Mouse (Mus musculus) CH12.LX (cell line): ENCODE data around the gene Hip1r. TPM values are rescaled to one million over a fixed set of nuclear protein-coding genes. Genes with fewer than 3 reads are reported as not detected.

Experiments used
- DNase-seq: peaks from one replicate; pipeline ENCODE4 v3.0.0-alpha.2; 2013; ENCODE audit errors: extremely low read depth
- H3K27ac ChIP-seq: 2 replicates; pipeline ENCODE4 v1.5.1; 2012; ENCODE audit warnings: low read depth, mild to moderate bottlenecking, control low read depth, moderate library complexity; ENCODE audit not compliant: insufficient read depth
- H3K27me3 ChIP-seq: replicated peaks from 2 replicates; pipeline ENCODE3; 2012; ENCODE audit warnings: inconsistent platforms
- H3K36me3 ChIP-seq, 2 experiments: replicated peaks in 1 of 2; 2 replicates each; pipeline versions ENCODE3 to v1.6.1; 2012; ENCODE audit warnings: inconsistent platforms in 1 of 2, low read length in 1 of 2, mild to moderate bottlenecking in 1 of 2, mixed read lengths in 1 of 2, moderate library complexity in 1 of 2; ENCODE audit not compliant: control insufficient read depth in 1 of 2, insufficient read depth in 1 of 2
- H3K4me1 ChIP-seq, 2 experiments: 2 replicates each; pipeline ENCODE4 v1.6.1; 2012; ENCODE audit warnings: inconsistent platforms in 1 of 2, moderate library complexity in 1 of 2; ENCODE audit not compliant: insufficient read depth in 2 of 2, control insufficient read depth in 1 of 2
- H3K4me2 ChIP-seq: 2 replicates; pipeline ENCODE4 v1.6.1; 2012; ENCODE audit warnings: low read depth, mild to moderate bottlenecking, control low read depth; ENCODE audit not compliant: poor library complexity, insufficient read depth, severe bottlenecking
- H3K4me3 ChIP-seq, 3 experiments: fragments of 150-350 bp in 1 of 3; sonication (generic) in 1 of 3; replicated peaks in 1 of 3; 2 replicates each; pipeline versions ENCODE3 to v1.5.1; 2011 to 2012; ENCODE audit warnings: low read depth in 2 of 3, low read length in 2 of 3, mild to moderate bottlenecking in 2 of 3, moderate library complexity in 2 of 3, control low read depth in 1 of 3, improper control_type of control experiment in 1 of 3, inconsistent platforms in 1 of 3, mixed read lengths in 1 of 3; ENCODE audit not compliant: poor library complexity in 1 of 3
- H3K79me2 ChIP-seq: replicated peaks from 2 replicates; pipeline ENCODE4 v1.6.1; 2012; ENCODE audit warnings: mild to moderate bottlenecking, moderate library complexity; ENCODE audit not compliant: control insufficient read depth, poor library complexity, insufficient read depth, severe bottlenecking; ENCODE audit errors: extremely low read depth
- H3K9ac ChIP-seq: 2 replicates; pipeline ENCODE4 v1.6.1; 2012; ENCODE audit warnings: low read depth, mild to moderate bottlenecking, control low read depth, moderate library complexity; ENCODE audit not compliant: insufficient read depth
- H3K9me3 ChIP-seq: replicated peaks from 2 replicates; pipeline ENCODE3; 2012; ENCODE audit warnings: low read length, inconsistent platforms, mixed read lengths
- BHLHE40 ChIP-seq: IDR thresholded peaks from 2 replicates; pipeline ENCODE4 v1.6.1; 2011; ENCODE audit warnings: mild to moderate bottlenecking, low read depth, low read length, improper control_type of control experiment
- CHD1 ChIP-seq: IDR thresholded peaks from 2 replicates; pipeline ENCODE4 v1.6.1; 2012; ENCODE audit warnings: low read depth, low read length, improper control_type of control experiment, inconsistent platforms
- CHD2 ChIP-seq: IDR thresholded peaks from 2 replicates; pipeline ENCODE4 v1.6.1; 2011; ENCODE audit warnings: low read length, improper control_type of control experiment
- CTCF ChIP-seq, 2 experiments: IDR thresholded peaks in 1 of 2; conservative IDR thresholded peaks in 1 of 2; 2 replicates each; pipeline ENCODE4 v1.5.1; 2011 to 2012; ENCODE audit warnings: low read depth in 2 of 2, low read length in 2 of 2, improper control_type of control experiment in 1 of 2, inconsistent platforms in 1 of 2, mild to moderate bottlenecking in 1 of 2, moderate library complexity in 1 of 2
- E2F4 ChIP-seq: IDR thresholded peaks from 2 replicates; pipeline ENCODE4 v1.6.1; 2011; ENCODE audit warnings: low read depth, low read length, improper control_type of control experiment; ENCODE audit not compliant: insufficient replicate concordance
- ELF1 ChIP-seq: IDR thresholded peaks from 2 replicates; pipeline ENCODE4 v1.6.1; 2014; ENCODE audit warnings: low read depth, mild to moderate bottlenecking, inconsistent platforms, low read length, improper control_type of control experiment
- EP300 ChIP-seq: IDR thresholded peaks from 2 replicates; pipeline ENCODE4 v1.6.1; 2011; ENCODE audit warnings: low read length, improper control_type of control experiment
- GABPA ChIP-seq: IDR thresholded peaks from 2 replicates; pipeline ENCODE4 v1.6.1; 2012; ENCODE audit warnings: low read depth, low read length, improper control_type of control experiment, inconsistent platforms; ENCODE audit not compliant: insufficient replicate concordance
- JUN ChIP-seq: IDR thresholded peaks from 2 replicates; pipeline ENCODE4 v1.6.1; 2011; ENCODE audit warnings: low read depth, mild to moderate bottlenecking, low read length, improper control_type of control experiment, moderate library complexity; ENCODE audit not compliant: insufficient read depth
- JUND ChIP-seq: conservative IDR thresholded peaks from 2 replicates; pipeline ENCODE4 v1.6.1; 2011; ENCODE audit warnings: low read depth, low read length, improper control_type of control experiment
- MAFK ChIP-seq: IDR thresholded peaks from 2 replicates; pipeline ENCODE4 v1.6.1; 2011; ENCODE audit warnings: low read length, improper control_type of control experiment; ENCODE audit not compliant: insufficient replicate concordance
- MAZ ChIP-seq: IDR thresholded peaks from 2 replicates; pipeline ENCODE4 v1.6.1; 2012; ENCODE audit warnings: low read depth, mild to moderate bottlenecking, inconsistent platforms, low read length, improper control_type of control experiment, moderate library complexity
- MEF2A ChIP-seq: IDR thresholded peaks from 2 replicates; pipeline ENCODE4 v1.6.1; 2014; ENCODE audit warnings: low read depth, mild to moderate bottlenecking, inconsistent platforms, low read length, improper control_type of control experiment, borderline replicate concordance
- MXI1 ChIP-seq: IDR thresholded peaks from 2 replicates; pipeline ENCODE4 v1.6.1; 2011; ENCODE audit warnings: mild to moderate bottlenecking, low read depth, low read length, improper control_type of control experiment
- MYC ChIP-seq: IDR thresholded peaks from 2 replicates; pipeline ENCODE4 v1.6.1; 2011; ENCODE audit warnings: low read depth, mild to moderate bottlenecking, improper control_type of control experiment, low read length
- NELFE ChIP-seq: IDR thresholded peaks from 2 replicates; pipeline ENCODE4 v1.6.1; 2011; ENCODE audit warnings: low read depth, low read length, improper control_type of control experiment
- NRF1 ChIP-seq: IDR thresholded peaks from 2 replicates; pipeline ENCODE4 v1.6.1; 2014; ENCODE audit warnings: low read depth, mild to moderate bottlenecking, inconsistent platforms, low read length, improper control_type of control experiment, moderate library complexity
- PAX5 ChIP-seq: IDR thresholded peaks from 2 replicates; pipeline ENCODE4 v1.6.1; 2012; ENCODE audit warnings: low read length, inconsistent platforms, mixed read lengths
- POLR2AphosphoS2 ChIP-seq: IDR thresholded peaks from 2 replicates; pipeline ENCODE4 v1.6.1; 2011; ENCODE audit warnings: low read depth, low read length, improper control_type of control experiment
- RAD21 ChIP-seq: IDR thresholded peaks from 2 replicates; pipeline ENCODE4 v1.6.1; 2011; ENCODE audit warnings: low read depth, mild to moderate bottlenecking, low read length, improper control_type of control experiment, moderate library complexity
- SIN3A ChIP-seq: IDR thresholded peaks from 2 replicates; pipeline ENCODE4 v1.6.1; 2012; ENCODE audit warnings: low read length, improper control_type of control experiment, inconsistent platforms
- TBP ChIP-seq: conservative IDR thresholded peaks from 2 replicates; pipeline ENCODE4 v1.6.1; 2011; ENCODE audit warnings: low read depth, low read length, improper control_type of control experiment
- TCF12 ChIP-seq: IDR thresholded peaks from 2 replicates; pipeline ENCODE4 v1.6.1; 2014; ENCODE audit warnings: low read depth, mild to moderate bottlenecking, inconsistent platforms, low read length, improper control_type of control experiment
- UBTF ChIP-seq: IDR thresholded peaks from 2 replicates; pipeline ENCODE4 v1.6.1; 2012; ENCODE audit warnings: low read depth, mild to moderate bottlenecking, inconsistent platforms, low read length, improper control_type of control experiment, moderate library complexity
- USF2 ChIP-seq: conservative IDR thresholded peaks from 2 replicates; pipeline ENCODE4 v1.6.1; 2011; ENCODE audit warnings: low read depth, low read length, improper control_type of control experiment
- ZC3H11A ChIP-seq: IDR thresholded peaks from 2 replicates; pipeline ENCODE4 v1.6.1; 2012; ENCODE audit warnings: low read depth, mild to moderate bottlenecking, inconsistent platforms, low read length, improper control_type of control experiment
- ZKSCAN1 ChIP-seq: IDR thresholded peaks from 2 replicates; pipeline ENCODE4 v1.6.1; 2012; ENCODE audit warnings: low read depth, inconsistent platforms, low read length, improper control_type of control experiment, borderline replicate concordance
- dilution Hi-C: fragments of 300-500 bp; cut with MboI; formaldehyde crosslinking; loops from 2 replicates; pipeline ENCODE4 v1.14.3; 2020; ENCODE audit warnings: low sequenced_read_pairs; ENCODE audit not compliant: extremely low pct_unique_long_range_greater_than_20kb, extremely low pct_ligation_motif_present
- in situ Hi-C: fragments of 300-500 bp; cut with MboI; formaldehyde crosslinking; loops from 3 replicates; pipeline ENCODE4 v1.14.3; 2019; ENCODE audit warnings: low sequenced_read_pairs, low pct_ligation_motif_present, low pct_unique_long_range_greater_than_20kb, mixed read lengths
- polyA plus RNA-seq: library from polyadenylated mRNA; unstranded; fragments of >175 nt; gene quantifications from 2 replicates; pipeline ENCODE4 v1.2.1, GENCODE M21; 2012; ENCODE audit warnings: low read depth; ENCODE audit not compliant: insufficient read length
- total RNA-seq, 2 experiments: library from RNA; depleted of rRNA; stranded (reverse); fragments of 300-350 nt in 1 of 2; fragments of >200 nt in 1 of 2; gene quantifications; 2 replicates each; pipeline ENCODE4 v1.2.3; 2012 to 2014

Gene Hip1r
- total and polyA plus RNA-seq, 3 experiments, result 26.1 to 49.8 (median 44.7) TPM

DNA sequence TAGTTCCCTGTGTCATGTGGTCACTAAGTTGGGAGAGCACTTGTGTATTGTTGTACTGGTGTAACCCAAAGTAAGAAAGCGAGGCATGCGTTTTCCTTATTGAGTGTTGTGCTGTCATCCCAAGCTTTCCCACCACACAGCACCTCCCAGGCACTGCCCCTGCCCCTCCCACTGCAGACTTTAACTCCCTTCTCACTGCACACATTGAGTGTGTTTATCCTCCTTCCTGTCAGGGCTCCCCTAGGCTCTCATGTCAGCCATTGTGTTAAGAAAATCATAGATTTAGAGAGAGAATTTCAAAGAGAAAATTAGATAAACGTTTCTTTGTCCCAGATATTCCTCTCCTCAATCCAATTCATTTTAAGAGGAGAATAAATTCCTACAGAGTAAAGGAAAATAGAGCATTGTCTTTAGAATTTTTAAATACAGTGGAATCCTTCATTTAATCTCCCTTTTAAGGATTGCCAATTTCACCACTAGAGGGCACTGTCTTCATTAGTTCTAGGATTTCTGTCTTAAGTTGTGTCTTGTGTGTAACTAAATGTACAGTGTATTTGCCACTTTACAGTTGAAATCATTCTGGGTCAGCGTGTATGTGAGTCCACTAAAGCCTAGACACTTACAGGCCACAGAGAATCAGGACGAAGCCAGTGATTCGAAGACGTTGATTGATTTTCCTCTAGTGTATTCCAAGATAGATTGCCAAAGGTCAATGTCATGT lies 26.2 kb upstream of the Hip1r start (continued):
- no peak for TF ChIP-seq MXI1

DNA sequence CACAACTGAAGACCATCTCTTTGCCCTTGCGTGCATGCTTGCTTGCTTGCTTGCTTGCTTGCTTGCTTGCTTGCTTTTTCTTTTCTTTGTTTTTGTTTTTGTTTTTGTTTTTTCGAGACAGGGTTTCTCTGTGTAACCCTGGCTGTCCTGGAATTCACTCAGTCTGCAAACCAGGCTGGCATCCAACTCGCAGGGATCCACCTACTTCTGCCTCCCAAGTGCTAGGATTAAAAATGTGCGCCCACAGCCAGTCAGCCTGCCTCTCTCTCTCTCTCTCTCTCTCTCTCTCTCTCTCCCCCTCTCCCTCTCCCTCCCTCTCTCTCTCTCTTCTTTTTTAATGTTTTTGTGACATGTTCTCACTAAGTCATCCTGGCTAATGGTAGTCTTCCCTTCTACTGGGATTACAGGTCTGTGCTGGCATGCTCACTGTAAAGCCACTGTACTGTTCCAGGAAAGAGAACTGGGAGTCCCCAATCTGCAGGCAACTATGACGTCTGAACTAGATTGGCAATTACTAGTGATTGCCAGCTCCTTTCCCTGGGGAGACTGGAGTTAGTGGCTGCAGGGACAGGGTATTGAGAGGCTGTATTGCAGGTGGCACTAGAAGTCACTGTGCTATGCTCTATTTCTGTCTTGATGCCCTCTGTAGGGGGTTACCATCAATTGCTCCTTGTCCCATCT lies 20.9 kb upstream of the Hip1r start:
- Histone ChIP-seq H3K27ac (no peak overlapping the region), H3K79me2 (no peaks in the 10 kb centered on the region), H3K9me3 (no peaks in the 10 kb centered on the region), H3K27me3 (no peaks in the 10 kb centered on the region), H3K4me3 (no peak overlapping the region), H3K4me2 (no peak overlapping the region), H3K9ac (no peak overlapping the region), H3K4me1 (peaks cover 0 to 5% of the 10 kb centered on the region in 2 experiments; a peak in 2 of 4 replicates), H3K36me3 (peaks cover 0 to 2% of the 10 kb centered on the region in 2 experiments)
- dilution Hi-C loops, result no loop called here
- TF ChIP-seq JUN (no peak), EP300 (no peak), NRF1 (no peak), TBP (no peak), USF2 (no peak), MAFK (no peak), ZC3H11A (no peak), SIN3A (no peak), MYC (no peak), JUND (no peak), PAX5 (no peak), BHLHE40 (no peak), ELF1 (no peak), CHD1 (no peak)
- no peak for DNase-seq
- in situ Hi-C loops, result loop anchor here (5.0 to 10.0 kb wide), 2 partner anchors 40 to 132 kb away; no protein-coding TSS in a partner anchor

DNA sequence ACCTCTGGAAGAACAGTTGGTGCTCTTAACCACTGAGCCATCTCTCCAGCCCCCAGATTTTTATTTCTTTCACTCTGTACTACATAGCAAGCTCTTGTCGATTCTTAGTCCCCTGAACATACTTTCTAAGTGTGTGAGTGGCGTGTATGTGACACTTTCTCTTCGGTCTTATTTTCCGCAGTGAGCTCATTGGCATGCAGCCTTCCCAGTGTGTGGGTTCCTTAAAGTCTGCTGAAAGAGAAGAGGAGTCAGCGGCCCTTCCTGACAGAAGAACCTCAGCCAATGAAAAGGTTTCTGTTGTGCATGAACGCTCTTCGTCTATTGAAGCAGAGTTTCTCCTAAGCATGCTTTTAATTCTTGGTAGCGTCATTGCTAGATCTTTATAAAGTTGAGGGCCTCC lies 16.2 kb upstream of the Hip1r start:
- dilution Hi-C loops, result no loop called here
- in situ Hi-C loops, result loop anchor here (10.0 kb wide), 1 partner anchor 128 kb away; no protein-coding TSS in a partner anchor
- no peaks in the 10 kb centered on the region for H3K9me3 ChIP-seq
- TF ChIP-seq SIN3A (no peak), ZKSCAN1 (no peak), UBTF (no peak), NELFE (no peak), JUN (no peak), GABPA (no peak), BHLHE40 (no peak), E2F4 (no peak), MEF2A (no peak), RAD21 (no peak), POLR2AphosphoS2 (no peak), ZC3H11A (no peak), CHD2 (no peak), MAZ (no peak), TCF12 (no peak), PAX5 (no peak), CTCF (conservative IDR thresholded peaks at IDR 0.05 in 1 of 2, IDR thresholded peaks at IDR 0.05 in 1 of 2; ENCODE audit: low read depth in 2 of 2, low read length in 2 of 2) (no peak)
- no peaks in the 10 kb centered on the region for H3K27me3 ChIP-seq
- peaks cover 0 to 6% of the 10 kb centered on the region in 2 experiments; a peak in 2 of 4 replicates for H3K4me1 ChIP-seq
- H3K36me3 ChIP-seq, result peaks cover 0 to 2% of the 10 kb centered on the region in 2 experiments
- DNase-seq, result no peak
- no peak overlapping the region for H3K9ac ChIP-seq
- H3K4me3 ChIP-seq, result no peak overlapping the region
- H3K27ac ChIP-seq, result no peak overlapping the region
- no peaks in the 10 kb centered on the region for H3K79me2 ChIP-seq
- no peak overlapping the region for H3K4me2 ChIP-seq
